Mouse (Mus musculus) ovary, postnatal 36 days (tissue): ENCODE results near the gene Meis1.
A peak's percentile ranks its signal among the peaks of the same experiment; 100 is the strongest.

ENCODE experiments used
- DNase-seq: peaks from one replicate; pipeline ENCODE4 v3.0.0; 2022; ENCODE audit warnings: low spot score, mixed read lengths

Gene Meis1

GRCm38 (mm10) chr11:18875911-18876885 lies 142.6 kb downstream of the Meis1 start:
- peak; percentile 20 for DNase-seq

GRCm38 (mm10) chr11:18875001-18875902 lies 143.5 kb downstream of the Meis1 start:
- peak; percentile 8 for DNase-seq

- no peak for DNase-seq
These were observed 144.3 kb downstream of the Meis1 start for GRCm38 (mm10) chr11:18874278-18875000.

- no peak for DNase-seq
These were observed 145.1 kb downstream of the Meis1 start for GRCm38 (mm10) chr11:18873451-18874277.

GRCm38 (mm10) chr11:18872793-18873192 lies 146.0 kb downstream of the Meis1 start:
- DNase-seq = no peak

- DNase-seq = no peak
These were observed 146.6 kb downstream of the Meis1 start for GRCm38 (mm10) chr11:18872118-18872751.

- peak; percentile 38 for DNase-seq
These were observed 147.4 kb downstream of the Meis1 start for GRCm38 (mm10) chr11:18871170-18872081.

- DNase-seq = no peak
These were observed 148.5 kb downstream of the Meis1 start for GRCm38 (mm10) chr11:18870121-18870931.

- DNase-seq = no peak
These were observed 149.3 kb downstream of the Meis1 start for GRCm38 (mm10) chr11:18869429-18869969.

- no peak for DNase-seq
These were observed 151.1 kb downstream of the Meis1 start for GRCm38 (mm10) chr11:18867665-18868064.

GRCm38 (mm10) chr11:18866198-18866836 lies 152.5 kb downstream of the Meis1 start:
- DNase-seq = no peak

- no peak for DNase-seq
These were observed 168.0 kb downstream of the Meis1 start for GRCm38 (mm10) chr11:18850772-18851171.

- DNase-seq = no peak
These were observed 171.1 kb downstream of the Meis1 start for GRCm38 (mm10) chr11:18847650-18848049.

GRCm38 (mm10) chr11:18846472-18846871 lies 172.3 kb downstream of the Meis1 start:
- no peak for DNase-seq

- DNase-seq = no peak
These were observed 172.9 kb downstream of the Meis1 start for GRCm38 (mm10) chr11:18845900-18846299.

- DNase-seq = no peak
These were observed 173.3 kb downstream of the Meis1 start for GRCm38 (mm10) chr11:18845466-18845865.

GRCm38 (mm10) chr11:18830087-18830486 lies 188.7 kb downstream of the Meis1 start:
- DNase-seq = no peak
